Mouse (Mus musculus) adrenal gland, postnatal 25 days (tissue): Measurements from ENCODE around the gene Spred1. TPM values are rescaled to one million over a fixed set of nuclear protein-coding genes. Genes with fewer than 3 reads are reported as not detected.

Source experiments
- DNase-seq: peaks from one replicate; pipeline ENCODE4 v3.0.0; 2021; ENCODE audit warnings: mixed read lengths
- long read RNA-seq: library from polyadenylated mRNA; stranded (forward); transcript quantifications from one replicate; pipeline ENCODE4 v2.0.0, GENCODE M21; 2021
- total RNA-seq: library from RNA; stranded (reverse); gene quantifications from 2 replicates; pipeline ENCODE4 v1.2.3, GENCODE M21; 2021

The Spred1 gene
- 91.5 and 103 TPM in 2 replicates for total RNA-seq
- long read RNA-seq, full-length matches to known transcripts: 109 of 136 reads
- long read RNA-seq, partial matches to known transcripts: 1 of 136 reads
- long read RNA-seq, other reads (novel, unspliced or antisense): 26 of 136 reads

GRCm38 (mm10) chr2:117121212-117121983 is at the start of gene Spred1:
Spred1 (plus strand) TSS chr2:117121374.
- DNase-seq: peak; percentile 33

GRCm38 (mm10) chr2:117071596-117071995 is 49.6 kb upstream of the Spred1 start:
- DNase-seq: no peak

- DNase-seq: no peak
Observed at GRCm38 (mm10) chr2:117078711-117079110, 42.5 kb upstream of the Spred1 start.

- DNase-seq: peak; percentile 38
Observed at GRCm38 (mm10) chr2:117079621-117080020, 41.6 kb upstream of the Spred1 start.

GRCm38 (mm10) chr2:117086002-117086765 is 35.0 kb upstream of the Spred1 start:
- DNase-seq: no peak

- no peak for DNase-seq
Observed at GRCm38 (mm10) chr2:117086766-117087457, 34.3 kb upstream of the Spred1 start.

- DNase-seq: no peak
Observed at GRCm38 (mm10) chr2:117087458-117087820, 33.7 kb upstream of the Spred1 start.

GRCm38 (mm10) chr2:117089482-117089881 is 31.7 kb upstream of the Spred1 start:
- no peak for DNase-seq

GRCm38 (mm10) chr2:117090061-117090460 is 31.1 kb upstream of the Spred1 start:
- DNase-seq: no peak

- no peak for DNase-seq
Observed at GRCm38 (mm10) chr2:117092946-117093401, 28.2 kb upstream of the Spred1 start.

- DNase-seq: peak; percentile 20
Observed at GRCm38 (mm10) chr2:117095491-117095890, 25.7 kb upstream of the Spred1 start.

- DNase-seq: no peak
Observed at GRCm38 (mm10) chr2:117097305-117097704, 23.9 kb upstream of the Spred1 start.

- DNase-seq: no peak
Observed at GRCm38 (mm10) chr2:117099316-117099715, 21.9 kb upstream of the Spred1 start.

GRCm38 (mm10) chr2:117103461-117103860 is 17.7 kb upstream of the Spred1 start:
- DNase-seq: no peak

- no peak for DNase-seq
Observed at GRCm38 (mm10) chr2:117105407-117105806, 15.8 kb upstream of the Spred1 start.

GRCm38 (mm10) chr2:117108059-117108458 is 13.1 kb upstream of the Spred1 start:
- DNase-seq: no peak

GRCm38 (mm10) chr2:117109296-117109695 is 11.9 kb upstream of the Spred1 start:
- no peak for DNase-seq

- no peak for DNase-seq
Observed at GRCm38 (mm10) chr2:117110355-117110866, 10.8 kb upstream of the Spred1 start.

GRCm38 (mm10) chr2:117113262-117113661 is 7.9 kb upstream of the Spred1 start:
- DNase-seq: no peak

GRCm38 (mm10) chr2:117113762-117114161 is 7.4 kb upstream of the Spred1 start:
- no peak for DNase-seq

- no peak for DNase-seq
Observed at GRCm38 (mm10) chr2:117118516-117118915, 2.7 kb upstream of the Spred1 start.
